Mouse (Mus musculus) liver, embryonic 15.5 days (tissue): ENCODE measurements around the gene Hyal2. TPM values are rescaled to one million over a fixed set of nuclear protein-coding genes. Genes with fewer than 3 reads are reported as not detected.

ENCODE experiments used
- ATAC-seq: fragments of 200-750 bp; cut with Nextera tagmentation; 2 replicates; pipeline ENCODE4 v1.8.0; 2017; ENCODE audit warnings: moderate number of reproducible peaks, mild to moderate bottlenecking, moderate library complexity; ENCODE audit not compliant: insufficient read depth
- H3K27ac ChIP-seq: fragments of 300-500 bp; sonication (generic); replicated peaks from 2 replicates; pipeline ENCODE4 v1.5.1; 2015; ENCODE audit warnings: mild to moderate bottlenecking, inconsistent platforms
- H3K27me3 ChIP-seq: fragments of 300-500 bp; sonication (generic); 2 replicates; pipeline ENCODE4 v1.6.1; 2015; ENCODE audit warnings: mild to moderate bottlenecking, inconsistent platforms
- H3K36me3 ChIP-seq: fragments of 300-500 bp; sonication (generic); replicated peaks from 2 replicates; pipeline ENCODE4 v1.6.1; 2015; ENCODE audit warnings: moderate library complexity, mild to moderate bottlenecking, inconsistent platforms
- H3K4me1 ChIP-seq: fragments of 300-500 bp; sonication (generic); replicated peaks from 2 replicates; pipeline ENCODE4 v1.6.1; 2015; ENCODE audit warnings: inconsistent platforms
- H3K4me2 ChIP-seq: fragments of 300-500 bp; sonication (generic); 2 replicates; pipeline ENCODE4 v1.6.1; 2015; ENCODE audit warnings: moderate library complexity, mild to moderate bottlenecking, inconsistent platforms
- H3K4me3 ChIP-seq: fragments of 300-500 bp; sonication (generic); replicated peaks from 2 replicates; pipeline ENCODE4 v1.5.1; 2015; ENCODE audit warnings: mild to moderate bottlenecking, inconsistent platforms
- H3K9ac ChIP-seq: fragments of 300-500 bp; sonication (generic); 2 replicates; pipeline ENCODE4 v1.6.1; 2015; ENCODE audit warnings: moderate library complexity, mild to moderate bottlenecking, inconsistent platforms
- H3K9me3 ChIP-seq: fragments of 300-500 bp; sonication (generic); replicated peaks from 2 replicates; pipeline ENCODE4 v1.6.1; 2016; ENCODE audit warnings: inconsistent platforms
- WGBS: fragments of 180-500 bp; shearing (Covaris S2); methylation state at CpG from one replicate; pipeline ENCODE4 v1.1.7; 2015; ENCODE audit warnings: mixed read lengths; ENCODE audit not compliant: insufficient replicate concordance; 5-methylcytosine and 5-hydroxymethylcytosine counted together
- polyA plus RNA-seq: library from polyadenylated mRNA; unstranded; fragments of >200 nt; fragmentation: Nextera tagmentation; extraction: Ambion mirVana; gene quantifications from 2 replicates; pipeline ENCODE4 v1.2.1, GENCODE M21; 2015

Hyal2 gene
- polyA plus RNA-seq, 1 experiment from 2014 or later = 48.8 TPM

DNA sequence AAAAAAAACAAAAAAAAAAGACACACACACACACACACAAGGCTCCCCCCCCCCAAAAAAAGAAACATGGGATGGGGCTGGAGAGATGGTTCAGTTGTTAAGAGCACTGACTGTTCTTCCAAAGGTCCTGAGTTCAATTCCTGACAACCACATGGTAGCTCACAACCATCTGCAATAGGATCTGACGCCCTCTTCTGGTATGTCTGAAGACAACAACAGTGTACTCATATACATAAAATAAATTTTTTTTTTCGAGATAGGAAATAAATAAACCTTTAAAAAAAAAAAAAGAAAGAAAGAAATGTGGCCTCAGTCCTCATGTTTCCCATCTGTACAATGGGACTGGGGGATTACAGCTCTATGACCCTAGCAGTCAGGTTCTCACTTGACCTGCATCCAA is 49.7 kb downstream of the Hyal2 start:
- H3K4me3 ChIP-seq = no peak overlapping the region
- no peak overlapping the region for H3K4me2 ChIP-seq
- H3K36me3 ChIP-seq = peaks cover 75% of the 10 kb centered on the region
- ATAC-seq = no peak
- peaks cover 44% of the 10 kb centered on the region for H3K4me1 ChIP-seq
- H3K9me3 ChIP-seq = no peaks in the 10 kb centered on the region
- H3K27ac ChIP-seq = no peak overlapping the region
- 55% methylated on average over 2 of the region's 2 CpGs for WGBS
- H3K27me3 ChIP-seq = no peaks in the 10 kb centered on the region
- no peak overlapping the region for H3K9ac ChIP-seq

DNA sequence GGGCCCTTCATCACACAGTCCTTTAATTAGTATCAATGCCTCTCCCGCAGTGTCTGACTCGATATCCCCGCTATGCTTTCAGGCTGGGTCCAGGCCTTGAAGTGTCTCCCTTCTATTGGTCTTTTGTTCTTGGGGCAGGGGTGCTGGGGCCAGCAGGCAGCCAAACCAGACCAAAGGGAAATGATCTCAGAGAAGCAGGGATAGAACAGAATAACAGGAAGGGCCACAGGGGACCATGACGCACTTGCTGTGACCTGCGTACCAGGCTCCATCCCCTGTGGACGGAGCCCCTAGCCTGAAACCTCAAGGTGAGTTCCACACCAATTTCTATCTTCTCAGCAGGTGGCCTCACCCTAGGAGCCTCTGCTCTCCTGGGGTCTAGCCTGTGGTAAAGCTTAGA is 50.4 kb downstream of the Hyal2 start:
- ATAC-seq = no peak
- Histone ChIP-seq H3K9me3 (no peaks in the 10 kb centered on the region), H3K4me3 (no peak overlapping the region), H3K4me2 (no peak overlapping the region), H3K27me3 (no peaks in the 10 kb centered on the region), H3K27ac (peak overlapping the region; percentile 78), H3K36me3 (peaks cover 80% of the 10 kb centered on the region), H3K9ac (no peak overlapping the region), H3K4me1 (peaks cover 38% of the 10 kb centered on the region)
- 91% methylated on average over 6 of the region's 6 CpGs for WGBS

DNA sequence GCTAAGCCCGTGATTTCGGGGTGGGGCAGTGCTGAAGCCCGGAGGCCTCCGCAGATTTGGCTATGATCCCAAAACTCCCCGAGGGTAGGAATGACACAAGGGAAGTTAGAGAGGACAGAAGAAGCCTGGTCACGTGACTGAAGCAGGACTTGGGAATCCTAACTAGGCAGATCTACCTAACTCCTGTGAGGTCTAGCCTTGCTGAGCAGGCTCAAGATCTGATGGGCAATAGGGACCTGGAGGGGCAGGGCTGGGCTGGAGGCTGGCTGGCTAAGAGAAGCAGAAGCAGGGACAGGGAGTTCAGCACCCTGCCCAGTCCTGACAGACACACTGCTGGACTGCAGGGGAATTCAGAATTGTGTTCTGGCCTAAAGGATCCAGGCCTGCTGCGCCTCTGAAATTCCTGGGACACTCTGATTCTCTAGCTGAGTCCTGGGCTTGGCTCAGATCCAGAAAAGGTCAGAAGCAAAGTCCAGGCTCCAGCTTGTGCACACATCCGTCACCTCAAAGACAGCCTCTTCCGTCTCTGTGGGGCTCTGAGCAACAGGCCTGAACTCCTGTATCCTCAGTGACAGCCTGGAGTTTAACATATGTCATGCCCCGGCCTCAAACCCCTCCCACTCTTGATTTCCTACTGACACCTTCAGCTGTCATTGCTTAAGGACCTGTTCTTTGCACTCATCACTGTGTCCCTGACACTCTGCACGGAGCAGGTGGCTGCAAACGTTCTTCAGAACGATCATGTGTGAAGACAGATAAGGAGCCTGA is 51.2 kb downstream of the Hyal2 start:
- H3K4me3 ChIP-seq = no peak overlapping the region
- H3K36me3 ChIP-seq = peaks cover 79% of the 10 kb centered on the region
- peak; percentile 70 for ATAC-seq
- peaks cover 33% of the 10 kb centered on the region for H3K4me1 ChIP-seq
- no peaks in the 10 kb centered on the region for H3K9me3 ChIP-seq
- H3K9ac ChIP-seq = no peak overlapping the region
- no peak overlapping the region for H3K4me2 ChIP-seq
- no peaks in the 10 kb centered on the region for H3K27me3 ChIP-seq
- 52% methylated on average over 13 of the region's 13 CpGs for WGBS
- H3K27ac ChIP-seq = peak overlapping the region; percentile 78

DNA sequence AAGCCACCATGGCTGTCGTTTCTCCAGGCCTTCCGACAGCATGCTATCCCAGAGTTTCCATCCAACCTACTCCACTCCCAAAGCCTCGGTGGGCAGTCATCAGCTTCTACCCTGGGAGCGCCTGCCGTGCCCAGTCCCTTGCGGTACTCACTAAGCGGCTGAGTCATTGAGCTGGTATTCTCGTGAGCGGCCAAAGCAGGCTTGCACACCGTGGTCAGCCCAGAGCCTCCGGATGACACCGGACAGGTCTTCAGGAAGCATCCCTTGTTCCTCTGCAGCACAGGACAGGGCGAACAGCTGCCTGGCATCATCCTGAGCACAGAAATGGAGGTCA is 51.8 kb downstream of the Hyal2 start:
- Histone ChIP-seq H3K27ac (peak overlapping the region; percentile 78), H3K4me3 (no peak overlapping the region), H3K9me3 (no peaks in the 10 kb centered on the region), H3K4me1 (peaks cover 37% of the 10 kb centered on the region), H3K36me3 (peaks cover 79% of the 10 kb centered on the region), H3K27me3 (no peaks in the 10 kb centered on the region), H3K4me2 (no peak overlapping the region), H3K9ac (no peak overlapping the region)
- 64% methylated on average over 13 of the region's 13 CpGs for WGBS
- ATAC-seq = peak; percentile 23

DNA sequence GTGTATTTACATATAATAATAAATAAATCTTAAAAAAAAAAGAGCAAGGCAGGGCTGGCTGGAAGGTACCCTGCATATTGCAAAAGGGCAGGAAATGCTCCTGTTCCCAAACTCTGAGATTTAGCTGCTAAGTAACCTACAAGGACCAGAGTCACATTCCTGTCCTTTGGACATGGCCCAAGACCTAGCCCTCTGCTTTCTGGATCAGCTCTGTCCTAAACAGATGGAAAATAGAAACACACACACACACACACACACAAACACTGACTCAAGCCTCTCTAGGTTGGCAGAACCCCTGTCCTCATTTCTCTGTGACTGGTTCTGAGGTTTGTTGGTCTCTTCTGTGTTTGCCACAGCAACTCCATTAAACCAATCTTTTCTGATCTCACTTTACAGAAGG is 53.2 kb downstream of the Hyal2 start:
- ATAC-seq = no peak
- H3K36me3 ChIP-seq = peaks cover 79% of the 10 kb centered on the region

More for the DNA sequence above, 53.2 kb downstream of the Hyal2 start:
- no peak overlapping the region for H3K4me2 ChIP-seq
- H3K4me3 ChIP-seq = no peak overlapping the region
- H3K27me3 ChIP-seq = no peaks in the 10 kb centered on the region
- no peak overlapping the region for H3K27ac ChIP-seq
- no peaks in the 10 kb centered on the region for H3K9me3 ChIP-seq
- H3K9ac ChIP-seq = no peak overlapping the region
- H3K4me1 ChIP-seq = peaks cover 51% of the 10 kb centered on the region

Other genes starting within 250 kb of the Hyal2 start
- 3.6 and 3.7 TPM in 2 replicates for gene Hemk1, start 229.6 kb upstream of the Hyal2 start, polyA plus RNA-seq
- 0.12 TPM in 2 replicates for gene 6430571L13Rik, start 227.3 kb upstream of the Hyal2 start, polyA plus RNA-seq
- 0.02 TPM in 1 of 2 replicates, not detected in the other for gene Cacna2d2, start 168.3 kb upstream of the Hyal2 start, polyA plus RNA-seq
- 15.2 and 15.9 TPM in 2 replicates for gene Tmem115, start 34.0 kb upstream of the Hyal2 start, polyA plus RNA-seq
- gene Cyb561d2, start 25.8 kb upstream of the Hyal2 start, polyA plus RNA-seq = 13.1 and 13.2 TPM in 2 replicates
- 11.2 and 13.2 TPM in 2 replicates for gene Nprl2, start 25.7 kb upstream of the Hyal2 start, polyA plus RNA-seq
- gene Zmynd10, start 20.6 kb upstream of the Hyal2 start, polyA plus RNA-seq = 0.64 and 1.0 TPM in 2 replicates
- gene Rassf1, start 16.4 kb upstream of the Hyal2 start, polyA plus RNA-seq = 15.8 and 18.7 TPM in 2 replicates
- gene Tusc2, start 4.7 kb upstream of the Hyal2 start, polyA plus RNA-seq = 34.1 and 36.1 TPM in 2 replicates
- gene Hyal1, start 9.0 kb downstream of the Hyal2 start, polyA plus RNA-seq = 3.2 and 4.2 TPM in 2 replicates
- gene Naa80, start 10.9 kb downstream of the Hyal2 start, polyA plus RNA-seq = 12.3 and 12.8 TPM in 2 replicates
- 0.64 TPM in 2 replicates for gene Hyal3, start 12.9 kb downstream of the Hyal2 start, polyA plus RNA-seq
- 161 and 198 TPM in 2 replicates for gene Ifrd2, start 19.7 kb downstream of the Hyal2 start, polyA plus RNA-seq
- gene Sema3b, start 41.3 kb downstream of the Hyal2 start, polyA plus RNA-seq = 0.74 and 0.77 TPM in 2 replicates
- gene Gnai2, start 67.4 kb downstream of the Hyal2 start, polyA plus RNA-seq = 162 and 167 TPM in 2 replicates
- 35.0 and 50.9 TPM in 2 replicates for gene Slc38a3, start 101.6 kb downstream of the Hyal2 start, polyA plus RNA-seq
- 1.2 and 1.3 TPM in 2 replicates for gene Gnat1, start 111.8 kb downstream of the Hyal2 start, polyA plus RNA-seq
- 0.76 and 0.92 TPM in 2 replicates for gene Sema3f, start 142.5 kb downstream of the Hyal2 start, polyA plus RNA-seq
- gene Rbm5, start 203.1 kb downstream of the Hyal2 start, polyA plus RNA-seq = 63.8 and 72.0 TPM in 2 replicates